Mouse (Mus musculus) activated CD4-positive, CD25-positive, alpha-beta regulatory T cell, adult 4 months (primary cell): ENCODE measurements around the gene Cbarp. TPM values are rescaled to one million over a fixed set of nuclear protein-coding genes. Genes with fewer than 3 reads are reported as not detected.

ENCODE experiments used
- ATAC-seq: one replicate; pipeline ENCODE4 v1.8.0; 2017
- polyA plus RNA-seq, 2 experiments: library from polyadenylated mRNA; unstranded; fragments of 100-300 nt; shearing (Covaris generic); gene quantifications; one replicate each; pipeline ENCODE4 v1.2.1; 2017

Gene Cbarp
- polyA plus RNA-seq, 2 experiments from 2014 or later = 0.74 to 0.96 TPM

DNA sequence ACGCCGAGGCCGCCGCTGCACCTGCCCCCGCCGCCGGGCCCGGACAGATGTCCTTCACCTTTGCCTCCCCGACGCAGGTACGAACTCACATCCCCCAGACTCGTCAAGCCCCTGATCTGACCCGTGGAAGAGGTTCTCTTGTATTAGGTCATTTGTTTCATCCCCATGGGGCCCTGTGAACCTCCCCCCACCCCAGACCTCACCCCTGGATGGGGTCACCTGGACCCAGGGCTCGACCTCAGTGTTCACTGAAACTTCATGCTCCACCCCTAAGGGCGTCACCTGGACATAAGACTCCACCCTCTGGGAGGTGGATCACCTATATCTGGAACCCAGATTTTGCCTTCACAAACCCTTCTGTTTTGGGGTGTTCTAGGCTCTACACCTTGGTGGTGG lies 1.9 kb upstream of the Cbarp start:
- ATAC-seq = no peak

DNA sequence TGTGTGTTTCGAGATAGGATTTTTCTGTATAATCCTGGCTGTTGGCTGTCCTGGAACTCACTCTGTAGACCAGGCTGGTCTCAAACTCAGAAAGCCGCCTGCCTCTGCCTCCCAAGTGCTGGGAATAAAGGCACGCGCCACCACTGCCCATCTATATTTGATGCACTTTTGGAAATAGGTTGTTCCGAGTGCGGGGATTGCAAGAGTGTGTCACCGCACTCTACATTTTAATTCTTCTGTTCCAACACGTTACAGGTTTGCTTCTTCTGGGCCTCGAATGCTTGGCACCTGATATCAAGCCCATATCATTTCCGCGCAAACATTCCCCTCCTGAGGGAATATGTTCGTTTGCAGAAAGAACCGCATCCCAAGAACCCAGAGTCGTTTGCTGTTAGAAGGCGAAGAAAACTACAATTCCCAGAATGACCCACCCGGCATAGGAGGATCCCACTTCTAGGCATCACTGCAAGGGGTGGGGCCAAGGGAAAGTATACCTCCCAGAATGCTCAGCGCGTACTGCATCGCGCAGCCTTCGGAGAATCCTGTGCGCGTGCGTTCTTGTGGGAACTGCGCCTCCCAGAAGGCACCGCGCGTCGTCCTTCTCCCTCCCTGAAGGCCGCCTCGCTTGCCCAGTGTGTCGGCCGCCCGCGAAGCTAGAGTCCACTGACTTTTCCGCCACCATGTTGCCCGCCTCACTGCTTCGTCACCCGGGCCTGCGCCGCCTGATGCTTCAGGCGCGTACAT lies 1.3 kb upstream of the Cbarp start:
- ATAC-seq = peak; percentile 58

DNA sequence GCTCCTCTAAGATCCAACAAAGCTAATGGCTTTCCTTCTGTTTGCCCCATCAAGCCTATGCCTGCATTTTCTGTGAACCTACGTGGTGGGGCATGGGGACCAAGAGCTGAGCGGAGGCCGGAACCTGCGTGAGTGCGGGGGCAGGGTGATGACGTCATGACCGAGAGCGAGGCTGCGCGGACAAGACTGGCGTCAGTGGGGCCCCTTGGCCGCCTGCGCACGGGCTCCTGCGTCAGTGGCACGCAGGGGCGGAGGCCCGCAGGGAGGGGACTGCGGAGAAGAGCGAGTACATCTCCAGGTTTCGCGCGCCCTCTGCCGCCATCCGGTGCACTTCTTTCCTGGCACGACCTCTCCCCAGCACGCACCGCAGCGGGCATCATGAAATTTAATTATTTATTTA lies 608 bp upstream of the Cbarp start:
- peak; percentile 79 for ATAC-seq

DNA sequence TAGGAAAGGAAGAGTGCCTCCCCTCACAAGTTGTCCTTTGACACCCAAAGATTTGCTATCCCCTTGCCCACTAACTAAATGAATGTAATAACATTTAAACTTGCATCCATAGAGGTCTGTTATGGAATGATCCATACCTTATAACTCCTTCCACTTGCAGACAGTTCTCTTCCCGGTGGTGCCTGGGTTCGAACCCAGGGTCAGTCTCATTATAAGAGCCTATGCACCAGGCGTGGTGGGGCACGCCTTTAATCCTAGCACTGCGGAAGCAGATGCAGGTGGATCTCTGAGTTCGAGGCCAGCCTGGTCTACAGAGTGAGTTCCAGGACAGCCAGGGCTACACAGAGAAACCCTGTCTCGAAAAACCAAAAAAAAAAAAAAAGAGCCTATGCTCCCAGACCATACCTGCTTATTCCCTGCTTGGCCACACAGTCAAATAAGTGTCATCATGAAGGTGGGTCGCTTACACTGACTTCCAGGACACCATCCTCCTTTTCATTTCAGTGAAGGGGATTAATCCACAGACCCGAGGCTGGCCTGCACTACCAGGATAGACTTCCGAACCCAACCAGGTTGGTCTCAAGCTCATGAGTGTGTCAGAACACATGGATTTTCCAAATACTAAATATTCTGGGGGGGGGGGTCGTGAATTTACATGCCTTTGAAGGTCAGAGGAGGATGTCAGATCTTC lies 515 bp downstream of the Cbarp start:
- no peak for ATAC-seq

DNA sequence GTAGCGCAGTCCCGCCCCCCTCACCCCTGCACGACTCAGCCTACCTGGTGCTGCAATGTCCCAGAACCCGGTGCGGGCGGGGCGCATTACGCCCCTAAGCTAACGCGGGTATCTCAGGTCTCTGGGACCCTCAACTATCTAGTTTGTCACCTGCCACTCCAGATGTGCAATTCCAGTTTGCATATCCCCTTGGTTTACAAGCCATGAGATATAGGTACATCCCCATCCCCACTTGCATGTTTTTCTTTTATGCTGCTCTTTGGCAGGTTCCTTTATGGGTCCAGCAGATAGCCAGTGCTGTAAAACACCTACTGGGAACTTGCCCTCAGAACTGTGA lies 1.2 kb downstream of the Cbarp start:
- no peak for ATAC-seq

DNA sequence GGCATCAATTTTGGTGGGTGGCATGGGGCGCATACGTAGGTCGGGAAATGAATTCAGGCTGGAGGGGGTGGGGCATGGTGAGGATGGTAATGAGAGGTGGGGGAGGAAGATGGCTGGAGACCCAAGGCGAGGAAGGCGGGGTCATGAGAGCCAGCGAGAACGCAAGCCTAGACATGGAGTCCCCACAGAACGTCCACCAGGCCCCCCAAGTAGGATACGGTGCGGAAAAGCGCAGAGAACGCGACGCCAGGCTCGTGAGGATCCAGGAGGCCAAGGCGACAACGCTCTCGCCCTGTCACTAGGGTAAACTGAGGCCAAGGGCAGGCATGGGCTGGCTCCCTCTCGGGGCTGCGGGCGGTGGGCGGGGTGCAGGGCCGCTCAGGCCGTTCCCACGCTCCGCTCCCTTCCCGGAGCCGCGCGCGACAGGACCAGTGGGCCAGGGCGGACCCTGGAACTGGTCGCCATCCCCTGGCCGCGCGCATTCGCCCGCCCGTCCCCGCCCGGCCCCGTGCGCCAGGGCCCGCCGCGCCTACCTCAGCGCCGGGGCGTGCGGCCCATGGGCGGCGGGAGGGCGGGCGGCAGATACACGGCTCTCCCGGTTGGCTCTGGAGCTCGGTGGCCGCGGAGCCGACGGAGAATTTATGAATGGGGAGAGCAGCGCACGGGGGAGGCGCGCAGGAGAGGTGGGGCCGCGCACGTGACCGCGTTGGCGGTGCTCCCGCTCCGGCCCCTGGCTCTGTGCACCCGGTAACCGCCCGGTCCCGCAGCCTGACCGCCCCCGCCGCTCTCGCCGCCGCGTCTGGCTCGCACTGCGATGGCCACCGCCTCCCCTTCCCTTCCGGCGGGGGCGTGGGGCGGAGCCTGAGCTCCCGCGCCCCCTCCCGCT lies 1.8 kb downstream of the Cbarp start, which contains the start of gene Atp5d:
TSS of gene Atp5d (plus strand) at position 80 of the 886 bp plus-strand sequence.
- no peak for ATAC-seq

DNA sequence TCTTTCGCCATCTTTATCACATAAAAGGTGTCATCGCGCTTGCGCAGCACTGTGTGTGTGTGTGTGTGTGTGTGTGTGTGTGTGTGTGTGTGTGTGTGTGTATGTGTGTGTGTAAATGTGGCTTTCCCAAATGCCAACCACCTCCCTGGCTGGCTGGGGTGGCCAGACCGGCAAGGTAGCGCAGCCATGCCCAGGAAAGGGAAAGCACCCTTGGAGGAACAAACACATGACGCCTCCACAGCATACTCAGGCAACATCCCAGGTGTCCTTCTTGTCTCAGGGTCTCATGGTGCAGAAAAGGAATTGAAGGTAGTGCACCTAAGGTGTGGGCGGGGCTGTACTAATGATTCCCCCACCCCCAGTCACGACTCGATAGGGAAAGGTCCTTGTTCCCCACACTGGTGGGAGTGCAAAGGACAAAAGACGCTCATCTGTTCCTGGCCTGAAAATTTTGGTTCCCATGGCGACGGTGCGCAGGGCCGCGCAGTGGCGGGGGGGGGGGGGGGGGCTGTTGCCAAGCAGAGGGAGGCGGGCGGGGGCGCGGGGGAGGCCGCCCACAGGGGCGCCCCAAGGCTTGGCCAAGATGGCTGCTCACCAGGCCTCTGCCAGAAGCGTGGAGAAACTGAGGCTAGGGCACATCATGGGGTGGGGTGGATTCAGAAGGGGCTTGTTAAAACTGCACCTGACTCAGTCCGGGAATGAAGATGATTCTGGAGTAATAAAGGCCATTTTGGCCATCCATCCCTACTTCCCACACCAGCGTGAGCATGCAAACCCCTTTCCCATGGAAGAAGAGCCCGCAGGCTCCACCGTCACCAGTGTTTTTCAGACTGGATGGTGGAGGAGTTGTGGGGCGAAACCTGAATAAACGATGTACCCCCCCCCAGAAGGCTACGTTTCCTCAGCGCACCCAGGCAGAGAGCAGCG lies 2.7 kb downstream of the Cbarp start:
- ATAC-seq = no peak

DNA sequence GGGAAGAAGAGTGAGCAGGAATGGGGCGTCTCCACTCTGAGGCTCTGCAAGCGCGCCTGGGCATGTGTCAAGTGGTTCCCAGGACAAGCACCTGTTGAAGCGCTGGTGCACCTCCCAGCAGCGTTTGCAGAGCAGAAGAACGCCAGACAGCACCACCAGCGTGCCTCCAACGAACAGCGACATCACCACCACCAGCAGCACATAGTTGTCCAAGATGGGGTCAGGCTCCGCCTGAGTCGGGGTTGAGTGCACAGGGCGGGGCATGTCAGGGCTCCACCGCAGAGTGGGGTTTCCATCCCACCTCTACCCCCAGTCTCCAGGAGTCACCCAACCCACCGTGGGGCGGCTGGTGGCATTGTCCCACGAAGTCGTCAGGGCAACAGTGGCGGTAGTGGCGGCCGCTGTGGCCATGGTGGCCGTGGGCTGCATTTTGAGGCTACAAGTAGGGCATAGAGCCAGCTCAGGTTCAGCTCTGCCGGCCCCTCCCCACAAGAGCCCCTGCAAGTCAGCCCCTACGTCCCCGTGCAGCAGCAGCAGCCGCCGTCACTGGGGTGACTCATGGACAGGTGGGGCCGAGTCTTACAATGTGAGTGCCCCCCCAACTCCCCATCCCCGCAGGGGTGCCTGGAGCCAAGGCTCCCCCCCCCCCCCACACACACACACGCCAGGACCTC lies 3.5 kb downstream of the Cbarp start:
- no peak for ATAC-seq

DNA sequence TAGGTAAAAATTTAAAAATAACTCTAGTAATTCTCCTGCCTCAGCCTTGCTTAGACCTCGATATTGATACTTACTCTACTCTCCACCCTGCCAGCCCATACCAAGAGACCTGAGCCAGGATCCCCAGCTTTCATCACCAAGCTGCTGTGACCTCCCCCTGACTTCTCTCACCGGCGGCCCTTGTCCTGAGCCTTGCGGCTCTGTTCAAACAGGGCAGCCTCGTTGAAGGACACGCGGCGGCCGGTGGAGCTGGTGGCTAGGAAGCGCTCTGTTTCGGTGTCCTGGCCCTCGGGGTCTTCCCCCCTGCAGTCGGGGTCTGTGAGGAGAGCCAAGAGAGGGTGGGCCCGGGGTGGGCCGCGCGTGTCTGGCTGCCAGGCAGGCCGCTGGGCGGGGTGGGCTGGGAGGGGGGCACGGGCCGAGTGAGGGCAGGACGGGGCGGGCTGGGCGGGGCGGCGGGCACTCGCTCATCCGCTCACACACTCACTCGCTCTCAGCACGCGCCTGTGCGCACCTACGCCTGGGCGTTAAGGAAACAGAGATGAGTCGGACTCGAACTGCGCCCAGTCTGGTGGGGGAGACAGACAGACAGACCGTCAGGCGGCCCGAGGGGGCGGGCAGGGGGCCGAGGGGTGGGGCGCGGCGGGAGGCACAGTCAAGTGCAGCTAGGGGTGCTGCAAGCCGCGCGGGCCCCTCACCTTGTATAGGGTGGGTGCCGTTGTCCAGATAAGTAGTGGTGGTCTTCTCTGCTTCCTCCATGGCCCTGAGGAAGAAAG lies 4.3 kb downstream of the Cbarp start:
- ATAC-seq = no peak

DNA sequence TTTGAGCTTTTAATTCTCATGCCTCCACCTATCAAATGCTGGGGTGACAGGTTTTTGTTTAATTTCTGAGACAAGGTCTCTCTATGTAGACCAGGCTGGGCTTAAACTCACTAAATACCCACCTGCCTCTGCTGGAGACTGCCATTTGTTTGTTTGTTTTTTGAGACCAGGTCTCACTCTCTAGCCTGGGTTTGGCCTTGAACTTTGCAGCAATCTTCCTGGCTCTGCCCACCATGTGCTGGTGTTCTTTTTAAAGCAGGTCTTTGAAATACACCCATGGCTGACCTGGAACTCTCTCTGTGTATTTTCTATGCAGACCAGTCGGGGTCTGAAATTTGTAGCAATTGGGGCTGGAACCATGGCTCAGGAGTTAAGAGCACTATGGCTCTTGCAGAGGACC lies 5.0 kb downstream of the Cbarp start:
- ATAC-seq = no peak

DNA sequence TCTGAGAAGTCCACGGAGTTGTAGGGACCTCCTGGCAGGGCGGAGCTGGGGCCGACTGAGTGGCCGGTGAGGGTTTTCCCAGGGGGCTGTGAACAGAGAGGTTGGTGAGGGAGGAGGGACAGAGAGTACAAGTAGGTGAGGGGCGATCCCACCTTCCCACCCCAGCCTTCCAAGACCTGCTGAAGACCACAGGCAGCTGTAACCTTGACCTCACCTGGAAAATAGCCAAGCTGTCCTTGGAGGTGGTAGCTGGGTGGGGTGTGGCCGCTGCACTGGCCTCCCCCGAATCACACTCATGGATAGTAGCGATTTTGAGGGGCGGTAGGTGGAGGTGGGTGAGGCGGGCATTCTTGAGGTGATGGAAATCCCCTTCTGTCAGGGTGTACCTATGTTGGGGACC lies 5.5 kb downstream of the Cbarp start:
- no peak for ATAC-seq

DNA sequence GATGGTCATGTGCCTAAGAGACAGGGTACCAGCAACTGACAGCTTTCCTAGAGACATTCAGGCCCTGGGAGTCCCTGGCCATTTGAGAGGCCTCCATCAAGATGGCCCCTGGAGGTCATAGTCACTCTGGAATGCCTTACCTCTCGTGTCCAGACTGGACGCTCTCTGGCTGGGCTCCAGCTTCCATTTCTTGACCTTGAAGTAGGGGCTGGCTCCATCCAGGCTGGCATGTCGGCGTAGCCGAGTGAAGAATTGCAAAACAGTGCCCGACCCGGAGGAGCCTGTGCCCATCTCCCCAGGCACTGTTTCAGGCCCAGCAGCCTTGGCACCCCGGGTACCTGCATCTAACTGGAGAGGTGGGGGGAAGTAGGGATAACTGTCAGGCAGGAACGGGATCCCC lies 6.2 kb downstream of the Cbarp start:
- no peak for ATAC-seq

DNA sequence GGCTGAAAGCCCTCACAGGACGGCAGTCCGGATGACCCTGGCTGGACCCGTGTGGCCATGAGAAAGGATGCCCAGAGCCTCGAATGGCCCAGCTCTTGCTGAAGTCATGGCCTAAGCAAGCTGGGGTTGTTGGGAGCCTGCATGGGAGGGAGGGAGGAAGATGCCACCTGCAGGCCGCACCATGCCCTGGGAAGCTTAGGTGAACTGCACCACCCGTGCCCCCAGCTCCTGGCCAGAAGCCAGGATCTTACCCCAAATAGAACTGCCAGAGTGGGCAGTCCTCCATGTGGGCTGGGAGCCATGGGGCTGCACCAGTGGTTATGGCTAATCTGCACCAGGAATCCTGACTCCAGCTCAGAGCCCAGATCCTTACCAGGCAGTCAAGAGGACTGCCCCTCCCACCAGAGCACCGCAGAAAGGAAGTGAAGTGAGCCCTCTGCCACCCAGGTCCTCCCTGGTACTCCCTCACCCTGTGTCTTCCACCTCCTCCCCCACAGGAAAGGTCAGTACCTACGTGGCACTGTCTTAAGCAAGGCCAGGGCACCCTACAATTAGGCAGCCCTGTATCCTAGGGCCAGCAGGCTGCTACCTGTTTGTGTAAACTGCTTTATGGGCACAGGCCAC lies 7.3 kb downstream of the Cbarp start:
- ATAC-seq = no peak

DNA sequence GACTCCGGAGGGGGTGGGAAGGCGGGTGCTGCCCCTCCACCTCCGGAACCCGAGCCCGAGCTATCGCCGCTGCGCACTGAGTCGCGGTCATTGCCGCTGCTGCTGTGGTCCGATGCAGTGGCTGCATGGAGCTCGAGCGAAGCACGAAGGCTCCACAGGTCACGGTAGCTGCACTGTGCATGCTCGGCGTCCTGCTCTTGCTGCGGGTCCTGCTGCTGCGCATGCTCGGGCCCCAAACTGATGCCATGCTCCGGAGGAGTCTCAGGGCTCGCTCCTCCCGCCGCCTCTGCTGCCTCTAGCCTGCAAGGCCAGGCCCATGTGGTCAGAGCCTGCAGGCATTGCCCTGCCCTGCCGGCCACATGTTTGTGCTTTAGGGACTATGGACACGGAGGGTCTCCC lies 8.7 kb downstream of the Cbarp start:
- no peak for ATAC-seq

DNA sequence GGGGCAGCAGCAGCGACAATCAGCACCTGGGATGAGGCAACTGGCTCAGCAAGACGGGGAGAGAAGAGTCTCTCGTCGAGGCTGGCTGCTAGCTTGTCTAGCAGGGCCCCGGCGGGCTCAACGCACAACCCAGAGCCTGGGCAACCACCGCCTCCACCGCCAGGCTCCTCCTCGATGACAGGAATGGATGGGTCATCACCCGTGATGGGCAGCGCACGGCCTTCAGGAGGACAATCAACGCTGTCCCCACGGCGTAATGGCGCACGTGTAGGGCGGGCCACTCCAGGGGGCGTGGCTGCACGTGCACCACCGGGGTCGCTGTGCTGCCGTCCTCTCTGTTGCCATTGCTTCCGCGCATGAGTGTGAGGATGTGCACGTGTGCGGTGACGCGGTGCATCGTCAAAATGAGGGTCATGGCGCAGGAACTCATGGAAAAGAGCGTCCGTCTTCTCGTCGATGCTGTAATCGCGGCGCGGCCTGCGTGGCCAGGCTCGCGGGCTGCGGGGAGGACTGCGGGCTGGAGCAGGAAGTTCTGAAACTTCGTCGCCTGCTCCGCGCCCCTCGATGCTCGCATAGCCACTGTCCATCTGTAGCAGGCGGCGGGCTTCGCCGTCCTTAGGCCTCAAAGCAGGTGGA lies 9.2 kb downstream of the Cbarp start:
- no peak for ATAC-seq

DNA sequence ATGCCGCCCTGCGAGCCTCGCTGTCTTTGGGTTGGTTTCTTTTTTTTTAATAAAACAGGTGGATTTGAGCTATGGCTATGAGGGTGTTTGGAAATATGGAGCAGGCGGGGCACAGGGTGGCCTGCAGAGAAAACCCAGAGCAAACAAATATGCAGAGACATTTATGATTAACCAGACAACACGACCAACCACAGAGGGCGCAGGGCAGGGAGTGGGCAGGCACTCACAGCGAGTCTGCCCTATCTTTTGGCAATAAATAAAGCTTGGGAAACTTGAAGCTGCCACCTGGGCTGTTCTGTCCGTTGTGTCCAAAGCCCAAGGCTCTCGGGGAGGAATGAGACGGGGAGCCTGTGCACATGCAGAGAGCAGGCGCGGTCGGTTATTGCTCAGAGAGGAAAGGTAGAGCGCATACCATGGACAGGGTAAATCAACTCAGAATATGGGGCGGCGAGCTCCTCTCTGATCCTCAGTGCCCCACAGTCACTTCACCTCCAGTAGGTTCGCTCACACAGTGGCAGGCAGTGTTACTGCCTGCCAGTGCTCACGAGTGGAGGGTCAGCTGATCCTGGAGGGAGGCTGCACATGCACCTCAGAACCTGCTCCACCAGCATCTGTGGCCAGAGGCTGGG lies 10.1 kb downstream of the Cbarp start:
- no peak for ATAC-seq

DNA sequence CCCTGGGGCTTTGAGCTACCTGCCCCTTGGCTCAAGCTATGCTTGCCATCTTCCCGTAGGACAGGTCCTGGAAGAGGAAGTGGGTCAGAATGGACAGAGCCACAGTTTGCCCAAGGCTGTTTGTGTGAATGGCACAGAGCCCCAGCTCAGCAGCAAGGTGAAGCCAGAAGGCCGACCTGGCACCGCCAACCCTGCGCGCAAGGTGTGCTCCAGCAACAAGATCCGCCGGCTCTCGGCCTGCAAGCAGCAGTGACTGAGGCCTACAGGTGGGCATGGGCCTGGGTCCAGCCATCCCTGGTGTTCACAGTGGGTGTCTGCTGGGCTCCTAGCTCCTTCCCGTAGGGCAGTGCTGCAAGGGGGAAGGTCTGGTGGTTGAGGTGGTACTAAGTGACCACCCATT lies 10.8 kb downstream of the Cbarp start:
- ATAC-seq = no peak

DNA sequence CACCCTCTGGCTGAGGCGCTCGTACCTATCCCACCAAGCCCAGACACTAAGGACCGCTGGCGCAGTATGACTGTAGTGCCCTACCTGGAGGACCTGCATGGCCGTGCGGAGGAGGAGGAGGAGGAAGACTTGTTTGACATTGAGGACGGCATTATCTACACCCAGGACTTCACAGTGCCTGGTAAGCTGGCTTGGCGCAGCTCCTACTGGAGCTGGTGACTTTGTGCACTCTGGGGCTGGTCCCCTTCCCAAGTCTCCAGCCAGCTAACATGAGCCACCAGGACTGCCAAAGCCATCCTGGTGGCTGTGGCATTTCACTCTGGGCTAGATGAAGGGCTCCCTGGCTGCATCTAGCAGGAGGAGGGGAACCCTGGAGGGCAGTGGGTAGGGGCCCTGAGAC lies 12.7 kb downstream of the Cbarp start:
- ATAC-seq = no peak

DNA sequence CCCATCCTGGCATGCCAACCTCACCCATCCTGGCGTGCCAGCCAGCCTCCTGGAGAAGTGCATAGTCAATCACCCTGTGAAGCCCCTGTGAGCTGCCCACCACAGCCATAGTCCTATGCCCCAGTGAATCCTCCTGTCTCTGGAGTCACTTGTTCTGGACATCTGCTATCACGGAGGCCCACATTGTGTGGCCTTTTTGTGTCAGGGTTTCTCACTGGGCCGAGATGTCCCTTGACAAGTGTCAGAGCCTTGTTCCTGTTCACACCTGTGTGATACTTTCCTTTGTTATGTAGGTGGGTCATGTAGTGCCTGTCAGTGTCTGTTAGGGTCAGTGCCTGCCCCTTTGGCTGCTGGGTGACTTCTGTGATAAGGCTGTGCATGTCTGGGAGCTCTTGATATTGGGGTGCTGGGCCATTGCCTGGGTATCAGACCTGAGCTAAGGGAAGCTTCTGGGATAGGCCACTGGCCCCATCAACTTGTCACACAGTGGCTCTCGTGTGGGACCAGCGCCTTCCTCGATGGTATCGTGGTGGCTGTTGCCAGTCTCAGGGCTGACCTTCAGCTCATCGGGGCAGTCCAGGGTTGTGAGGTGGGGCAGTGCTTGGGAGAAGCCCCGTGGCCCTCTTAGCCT lies 16.6 kb downstream of the Cbarp start:
- no peak for ATAC-seq
